Mouse (Mus musculus) thymus, adult 2 months (tissue): ENCODE results near the gene Tfe3.

Experiments used
- CTCF ChIP-seq: fragments of 200-500 bp; IDR thresholded peaks from 2 replicates; pipeline ENCODE4 v1.5.1; 2012; ENCODE audit warnings: mild to moderate bottlenecking, control low read depth, low read length, moderate library complexity, borderline replicate concordance; ENCODE audit not compliant: control insufficient read depth, poor library complexity, insufficient read depth; ENCODE audit errors: extremely low read depth
- POLR2A ChIP-seq: fragments of 200-500 bp; IDR thresholded peaks from 2 replicates; pipeline ENCODE4 v1.6.1; 2012; ENCODE audit warnings: mild to moderate bottlenecking, low read length, control low read depth, moderate library complexity; ENCODE audit not compliant: control insufficient read depth, poor library complexity, insufficient read depth; ENCODE audit errors: extremely low read depth

DNA sequence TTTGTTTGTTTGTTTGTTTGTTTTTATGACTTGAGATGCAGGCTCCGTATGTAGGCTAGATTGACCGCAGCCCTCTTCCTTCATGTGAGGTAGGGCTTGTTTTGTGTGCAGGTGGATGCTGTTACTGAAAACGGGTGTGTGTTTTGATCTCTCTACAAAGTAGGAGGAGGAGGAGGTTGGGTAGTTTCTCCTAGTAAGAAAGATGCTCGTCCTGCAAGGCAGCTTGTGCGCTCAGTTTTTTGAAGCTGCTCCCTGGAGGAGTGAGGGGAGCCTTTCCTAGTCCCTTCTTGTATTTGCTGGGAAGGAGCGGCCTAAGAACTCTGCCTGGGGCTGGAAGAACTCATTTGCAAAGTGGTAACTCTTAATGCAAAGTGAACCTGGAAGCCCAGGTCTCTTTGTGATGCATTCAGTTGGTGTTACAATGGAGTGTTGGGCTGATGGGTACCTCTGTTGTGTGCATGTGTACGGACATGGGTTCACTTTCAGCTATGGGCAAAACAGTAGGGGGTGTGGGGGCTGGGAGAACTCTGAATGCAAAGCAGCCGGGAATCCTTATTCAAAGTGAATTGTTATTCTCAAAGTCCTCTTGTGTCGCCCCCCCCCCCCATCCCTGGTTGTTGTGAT, 2.4 kb downstream of the Tfe3 start:
- TF ChIP-seq POLR2A = no peak
- TF ChIP-seq CTCF = no peak
